Mouse (Mus musculus) cortical plate, adult 2 months (tissue): ENCODE measurements around the gene Sf3b5.

Experiments used
- CTCF ChIP-seq: fragments of 200-500 bp; IDR thresholded peaks from 2 replicates; pipeline ENCODE4 v1.5.1; 2011; ENCODE audit warnings: mild to moderate bottlenecking, control low read depth, low read length; ENCODE audit not compliant: insufficient read depth; ENCODE audit errors: extremely low read depth
- POLR2A ChIP-seq: fragments of 200-500 bp; IDR thresholded peaks from 2 replicates; pipeline ENCODE4 v1.6.1; 2011; ENCODE audit warnings: mild to moderate bottlenecking, low read length, control low read depth; ENCODE audit not compliant: insufficient read depth; ENCODE audit errors: extremely low read depth

DNA sequence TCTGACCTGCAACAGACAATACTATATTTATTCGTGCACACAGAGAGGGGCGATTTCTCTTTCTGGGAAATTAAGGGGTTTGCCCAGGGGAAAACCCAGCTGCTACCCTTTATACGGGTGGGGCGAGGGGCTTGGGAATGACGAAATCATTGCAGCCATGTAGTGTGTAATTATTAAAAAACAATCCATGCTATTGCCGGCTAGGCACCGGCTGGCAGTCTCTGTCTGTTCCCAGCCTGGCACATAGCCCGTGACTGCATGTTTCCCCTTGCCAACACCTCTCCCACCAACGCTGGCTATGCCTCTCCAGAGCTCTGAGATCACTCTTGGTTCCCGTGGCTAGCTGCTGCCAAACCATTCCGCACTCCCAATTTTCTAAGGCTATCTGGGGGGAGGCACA is 39.5 kb downstream of the Sf3b5 start:
- no peak for TF ChIP-seq CTCF
- TF ChIP-seq POLR2A, result no peak
